Mouse (Mus musculus): ENCODE data around the gene Pak1. TPM values are rescaled to one million over a fixed set of nuclear protein-coding genes. Genes with fewer than 3 reads are reported as not detected.

Pak1 gene
- polyA plus RNA-seq, 1 experiment from 2014 or later = 28.8 TPM

DNA sequence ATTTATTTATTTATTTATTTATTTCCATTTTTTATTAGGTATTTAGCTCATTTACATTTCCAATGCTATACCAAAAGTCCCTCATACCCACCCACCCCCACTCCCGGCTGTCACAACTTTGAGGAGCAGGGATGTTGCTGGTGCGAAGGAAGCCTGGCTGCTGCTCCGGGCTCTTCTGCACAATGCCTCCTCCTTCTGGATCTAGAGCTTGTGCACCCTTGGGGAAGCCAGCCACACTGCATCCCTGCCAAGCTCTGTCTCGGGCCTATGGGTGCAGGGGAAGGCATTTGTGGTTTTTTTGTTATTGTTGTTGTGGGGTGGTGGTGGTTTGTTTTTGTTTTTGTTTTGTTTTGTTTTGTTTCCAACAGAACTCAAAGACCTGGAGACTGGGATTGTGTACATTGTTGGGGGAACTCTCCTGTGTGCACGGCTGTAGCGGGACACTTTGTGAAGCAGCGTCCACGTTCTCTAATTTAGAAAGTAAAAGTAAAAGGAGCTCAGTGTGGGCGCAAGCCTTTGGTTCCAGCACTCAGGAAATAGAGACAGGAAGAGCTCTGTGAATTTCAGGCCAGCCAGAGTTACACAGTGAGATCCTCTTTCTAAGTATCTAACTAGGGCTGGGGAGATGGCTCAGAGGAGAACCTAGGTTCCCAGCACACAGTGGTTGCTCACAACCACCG lies 39.7 kb upstream of the Pak1 start:
- 46% methylated on average over 10 of the region's 10 CpGs for WGBS
- TF ChIP-seq CTCF (IDR thresholded peaks at IDR 0.05; ENCODE audit: low read depth) = no peak
- peak overlapping the region; percentile 68 for H3K27ac ChIP-seq (ENCODE audit: low read depth, low read length)
- ATAC-seq = peak; percentile 54
- no peaks in the 10 kb centered on the region for H3K9me3 ChIP-seq (ENCODE audit: control insufficient read depth)
- H3K4me2 ChIP-seq (replicated peaks; ENCODE audit: low read depth) = peak overlapping the region; percentile 60
- no peaks in the 10 kb centered on the region for H3K4me1 ChIP-seq (replicated peaks; ENCODE audit: control insufficient read depth, insufficient read depth, low read length)
- peak overlapping the region; percentile 21 for H3K4me3 ChIP-seq (ENCODE audit: low read depth, low read length)
- peak overlapping the region; percentile 50 for H3K9ac ChIP-seq (ENCODE audit: low read depth, low read length)
- H3K27me3 ChIP-seq (replicated peaks; ENCODE audit: control insufficient read depth, insufficient read depth, low read length) = no peaks in the 10 kb centered on the region
- H3K36me3 ChIP-seq (ENCODE audit: control insufficient read depth, insufficient read depth) = no peaks in the 10 kb centered on the region

DNA sequence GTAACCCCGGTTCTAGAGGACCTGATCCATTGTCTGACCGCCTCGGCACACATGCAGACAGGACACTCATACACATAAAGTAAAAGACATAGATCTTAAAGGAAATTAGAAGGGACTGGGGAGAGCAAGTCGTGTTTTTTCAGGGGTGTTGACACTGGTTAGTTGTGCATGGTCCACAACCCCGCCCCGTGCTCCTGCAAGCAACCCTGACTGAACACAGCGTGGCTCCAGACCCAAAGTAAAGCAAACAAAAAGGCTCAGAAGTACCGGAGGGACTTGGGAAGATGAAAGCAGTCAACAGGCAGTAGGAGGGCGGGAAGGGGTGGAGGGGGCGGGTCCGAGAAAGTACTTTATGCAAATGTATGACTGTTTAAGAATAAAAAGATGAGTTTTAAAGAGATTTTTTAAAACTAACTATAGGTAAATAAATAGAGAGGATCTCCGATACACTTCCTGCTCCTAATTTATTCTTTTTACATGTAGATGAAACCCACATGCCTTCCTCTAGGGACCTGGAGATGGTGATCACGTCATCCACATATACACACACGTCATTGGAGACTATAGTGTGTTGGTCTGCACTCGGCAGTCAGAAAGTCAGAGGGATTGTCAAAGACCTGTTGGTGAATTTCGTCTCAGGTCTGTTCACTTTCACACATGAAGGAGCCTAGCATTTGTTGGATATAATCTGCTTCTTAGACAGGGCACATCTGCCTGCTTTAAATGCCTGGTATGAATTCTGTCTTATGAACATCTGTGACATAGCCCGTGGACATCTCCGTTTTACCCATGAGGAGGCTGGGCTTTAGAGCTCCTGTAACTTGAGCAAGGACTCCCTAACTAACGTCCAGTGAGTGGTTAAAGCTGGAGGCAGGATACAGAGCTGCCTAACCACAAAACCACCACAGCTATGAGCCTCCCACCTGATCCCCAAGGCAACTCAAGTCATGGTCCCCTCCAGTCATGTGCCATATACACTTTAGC lies 38.8 kb upstream of the Pak1 start:
- Histone ChIP-seq H3K4me1 (replicated peaks; ENCODE audit: control insufficient read depth, insufficient read depth, low read length) (no peaks in the 10 kb centered on the region), H3K9ac (ENCODE audit: low read depth, low read length) (peak overlapping the region; percentile 50), H3K27me3 (replicated peaks; ENCODE audit: control insufficient read depth, insufficient read depth, low read length) (no peaks in the 10 kb centered on the region), H3K36me3 (ENCODE audit: control insufficient read depth, insufficient read depth) (no peaks in the 10 kb centered on the region), H3K27ac (ENCODE audit: low read depth, low read length) (peak overlapping the region; percentile 68), H3K9me3 (ENCODE audit: control insufficient read depth) (no peaks in the 10 kb centered on the region), H3K4me3 (ENCODE audit: low read depth, low read length) (peak overlapping the region; percentile 21), H3K4me2 (replicated peaks; ENCODE audit: low read depth) (peak overlapping the region; percentile 60)
- peak; percentile 53; the same call in 1 of the 2 replicates for ATAC-seq
- 0 out of 2 replicates have a peak, but pooled peaks have one; percentile 3 for TF ChIP-seq CTCF (IDR thresholded peaks at IDR 0.05; ENCODE audit: low read depth)
- 37% methylated on average over 19 of the region's 19 CpGs for WGBS

- no peak for TF ChIP-seq CTCF (IDR thresholded peaks at IDR 0.05; ENCODE audit: low read depth)
- no peak overlapping the region for H3K4me3 ChIP-seq (ENCODE audit: low read depth, low read length)
- H3K27me3 ChIP-seq (replicated peaks; ENCODE audit: control insufficient read depth, insufficient read depth, low read length) = no peaks in the 10 kb centered on the region
- H3K27ac ChIP-seq (ENCODE audit: low read depth, low read length) = no peak overlapping the region
- H3K4me2 ChIP-seq (replicated peaks; ENCODE audit: low read depth) = peak overlapping the region; percentile 17; the same call in 1 of the 2 replicates
- no peaks in the 10 kb centered on the region for H3K9me3 ChIP-seq (ENCODE audit: control insufficient read depth)
- ATAC-seq = peak; percentile 59
- 50% methylated on average over 18 of the region's 18 CpGs for WGBS
- no peaks in the 10 kb centered on the region for H3K36me3 ChIP-seq (ENCODE audit: control insufficient read depth, insufficient read depth)
- H3K4me1 ChIP-seq (replicated peaks; ENCODE audit: control insufficient read depth, insufficient read depth, low read length) = no peaks in the 10 kb centered on the region
- H3K9ac ChIP-seq (ENCODE audit: low read depth, low read length) = no peak overlapping the region
These were observed 31.1 kb upstream of the Pak1 start for GRCm38 (mm10) chr7:97756967-97757881.

DNA sequence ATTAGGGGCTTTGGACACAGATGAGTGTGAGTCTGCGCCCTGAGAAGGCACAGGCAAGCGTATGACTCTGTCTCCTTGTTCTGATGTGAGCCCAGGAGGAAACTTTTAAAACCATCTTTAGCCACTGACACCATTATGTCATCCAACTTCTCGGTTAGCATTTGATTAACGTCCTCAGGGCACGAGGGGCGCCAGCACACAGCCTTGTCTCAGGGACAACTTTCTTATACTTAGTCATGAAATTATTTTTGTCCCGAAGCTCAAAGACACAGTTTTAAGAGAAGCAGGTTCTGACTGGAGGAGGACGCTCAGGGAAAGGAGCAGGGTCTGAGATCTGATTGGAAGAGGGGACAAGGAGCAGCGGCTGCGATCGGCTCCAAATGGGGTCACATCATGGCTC lies 23.8 kb upstream of the Pak1 start:
- Histone ChIP-seq H3K9ac (ENCODE audit: low read depth, low read length) (no peak overlapping the region), H3K27me3 (replicated peaks; ENCODE audit: control insufficient read depth, insufficient read depth, low read length) (no peaks in the 10 kb centered on the region), H3K4me1 (replicated peaks; ENCODE audit: control insufficient read depth, insufficient read depth, low read length) (peaks cover 6% of the 10 kb centered on the region; the same call in 1 of the 2 replicates), H3K4me3 (ENCODE audit: low read depth, low read length) (no peak overlapping the region), H3K4me2 (replicated peaks; ENCODE audit: low read depth) (no peak overlapping the region), H3K36me3 (ENCODE audit: control insufficient read depth, insufficient read depth) (no peaks in the 10 kb centered on the region), H3K27ac (ENCODE audit: low read depth, low read length) (no peak overlapping the region), H3K9me3 (ENCODE audit: control insufficient read depth) (no peaks in the 10 kb centered on the region)
- no peak for TF ChIP-seq CTCF (IDR thresholded peaks at IDR 0.05; ENCODE audit: low read depth)
- no peak for ATAC-seq
- 83% methylated on average over 11 of the region's 11 CpGs for WGBS

DNA sequence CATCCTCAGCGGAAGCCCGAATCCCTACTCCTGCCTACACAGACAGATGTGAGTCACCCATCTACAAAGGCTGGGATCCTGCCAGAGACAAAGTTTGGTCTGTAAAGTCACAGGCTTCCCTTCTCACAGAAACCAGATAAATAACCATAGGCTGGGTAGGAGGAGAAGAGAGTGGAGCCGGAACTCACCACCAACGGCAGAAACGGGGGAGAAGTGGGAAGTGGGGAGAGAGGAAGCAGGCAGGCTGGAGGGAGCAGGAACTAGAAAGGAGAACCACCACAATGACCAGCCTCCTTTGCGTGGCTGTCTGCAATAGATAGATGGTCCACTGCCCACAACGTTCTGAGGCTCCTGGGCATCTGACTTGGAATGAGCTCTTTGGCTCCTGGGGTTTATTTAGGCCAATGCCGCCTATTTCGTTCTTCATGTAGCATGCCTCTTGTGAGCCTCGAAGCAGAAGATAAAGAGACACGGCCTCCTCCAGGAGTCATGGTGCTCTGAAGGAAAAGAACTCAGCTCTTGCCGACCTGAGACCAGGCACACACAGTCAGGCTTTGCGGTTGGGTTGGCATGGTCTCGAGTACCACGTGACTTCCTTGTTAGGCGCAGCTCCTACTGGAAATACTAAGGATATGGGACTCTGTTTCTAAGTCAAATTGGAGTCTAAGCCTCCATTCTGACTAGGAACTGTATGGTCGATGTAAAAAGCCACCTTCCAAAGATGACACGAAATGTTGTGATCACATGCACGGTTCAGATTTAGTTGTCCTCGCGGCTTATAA lies 23.0 kb upstream of the Pak1 start:
- H3K27ac ChIP-seq (ENCODE audit: low read depth, low read length) = no peak overlapping the region
- no peaks in the 10 kb centered on the region for H3K27me3 ChIP-seq (replicated peaks; ENCODE audit: control insufficient read depth, insufficient read depth, low read length)
- H3K4me2 ChIP-seq (replicated peaks; ENCODE audit: low read depth) = no peak overlapping the region
- ATAC-seq = no peak
- H3K9me3 ChIP-seq (ENCODE audit: control insufficient read depth) = no peaks in the 10 kb centered on the region
- no peak for TF ChIP-seq CTCF (IDR thresholded peaks at IDR 0.05; ENCODE audit: low read depth)
- H3K9ac ChIP-seq (ENCODE audit: low read depth, low read length) = no peak overlapping the region
- WGBS = 82% methylated on average over 21 of the region's 21 CpGs
- H3K4me1 ChIP-seq (replicated peaks; ENCODE audit: control insufficient read depth, insufficient read depth, low read length) = peaks cover 6% of the 10 kb centered on the region; the same call in 1 of the 2 replicates
- no peaks in the 10 kb centered on the region for H3K36me3 ChIP-seq (ENCODE audit: control insufficient read depth, insufficient read depth)
- H3K4me3 ChIP-seq (ENCODE audit: low read depth, low read length) = no peak overlapping the region
